Mouse (Mus musculus) embryonic fibroblast, embryonic 13.5 days (primary cell): ENCODE data around the gene Ppp2r5b.

Experiments
- CTCF ChIP-seq: IDR thresholded peaks from 2 replicates; pipeline ENCODE4 v1.5.1; 2011; ENCODE audit warnings: mild to moderate bottlenecking, control low read depth, low read length, moderate library complexity, borderline replicate concordance; ENCODE audit not compliant: insufficient read depth
- POLR2A ChIP-seq: IDR thresholded peaks from 2 replicates; pipeline ENCODE4 v1.6.1; 2011; ENCODE audit warnings: low read depth, mild to moderate bottlenecking, control low read depth, low read length, moderate library complexity

GRCm38 (mm10) chr19:6245806-6246205, 10.1 kb upstream of the Ppp2r5b start:
- TF ChIP-seq CTCF (no peak), POLR2A (no peak)
